Mouse (Mus musculus) embryonic fibroblast, embryonic 13.5 days (primary cell): ENCODE data around the gene Elane.
"Not testable (repeated sequence)": the region's sequence is repeated elsewhere in the genome, so short reads cannot be mapped to it uniquely, and the experiment has no call there.

ENCODE experiments used
- CTCF ChIP-seq: IDR thresholded peaks from 2 replicates; pipeline ENCODE4 v1.5.1; 2011; ENCODE audit warnings: mild to moderate bottlenecking, control low read depth, low read length, moderate library complexity, borderline replicate concordance; ENCODE audit not compliant: insufficient read depth
- POLR2A ChIP-seq: IDR thresholded peaks from 2 replicates; pipeline ENCODE4 v1.6.1; 2011; ENCODE audit warnings: low read depth, mild to moderate bottlenecking, control low read depth, low read length, moderate library complexity

- TF ChIP-seq CTCF, result peak; percentile 64
- not testable (repeated sequence) for TF ChIP-seq POLR2A
Observed at GRCm38 (mm10) chr10:79892451-79893118, 6.5 kb downstream of the Elane start.
